Mouse (Mus musculus): ENCODE measurements around the gene Ccl9. TPM values are rescaled to one million over a fixed set of nuclear protein-coding genes. Genes with fewer than 3 reads are reported as not detected.

Gene Ccl9
- polyA plus RNA-seq, 1 experiment from 2014 or later, result 0.81 TPM

DNA sequence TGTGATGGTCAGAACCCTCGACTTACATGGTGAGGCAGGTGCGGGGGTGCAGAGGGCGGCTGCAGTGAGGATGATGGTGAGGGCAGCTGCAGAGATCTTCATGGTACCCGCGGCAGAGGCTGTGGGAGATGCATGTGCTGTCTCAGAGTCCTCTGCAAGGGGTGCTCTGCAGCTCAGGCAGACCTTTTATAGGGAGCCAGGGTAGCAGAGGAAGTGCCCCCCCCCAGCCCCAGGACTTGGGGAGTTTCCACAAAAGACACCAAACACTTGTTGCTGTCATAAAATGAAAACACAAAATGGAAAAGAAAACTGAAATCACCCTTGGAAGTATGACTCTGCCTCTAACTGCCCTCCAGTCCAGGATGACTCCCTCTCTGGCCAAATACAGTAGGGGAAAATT lies 48.1 kb downstream of the Ccl9 start, which contains the start of gene Ccl5:
Gene Ccl5, minus strand, starts transcription at position 159 of the 400 bp plus-strand sequence.
- no peak within 1 kb of the TSS for H3K9ac ChIP-seq
- H3K4me1 ChIP-seq, result peaks cover 9% of the 10 kb centered on the region
- H3K27me3 ChIP-seq, result no peaks in the 10 kb centered on the region
- H3K27ac ChIP-seq, result no peak within 1 kb of the TSS
- H3K9me3 ChIP-seq (replicated peaks), result no peaks in the 10 kb centered on the region
- H3K4me2 ChIP-seq, result no peak within 1 kb of the TSS
- WGBS, result 94% methylated on average over 5 of the region's 5 CpGs
- no peak within 1 kb of the TSS for H3K4me3 ChIP-seq
- ATAC-seq, result no peak
- H3K36me3 ChIP-seq (ENCODE audit: poor library complexity, severe bottlenecking), result no peaks in the 10 kb centered on the region

DNA sequence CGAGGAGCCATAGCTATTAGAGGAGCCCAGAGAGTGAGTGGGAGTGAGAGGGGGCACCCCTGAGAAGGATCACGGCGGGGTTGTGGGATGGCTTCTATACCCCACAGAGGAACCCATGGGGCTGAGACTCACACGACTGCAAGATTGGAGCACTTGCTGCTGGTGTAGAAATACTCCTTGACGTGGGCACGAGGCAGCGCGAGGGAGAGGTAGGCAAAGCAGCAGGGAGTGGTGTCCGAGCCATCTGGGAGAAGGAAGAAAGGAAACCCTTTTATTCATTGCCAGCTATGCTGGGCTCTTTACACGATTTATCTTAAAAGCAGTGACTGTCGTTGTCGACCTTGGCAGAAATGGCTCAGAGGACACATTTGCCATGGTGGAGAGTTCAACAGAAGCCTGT lies 49.4 kb downstream of the Ccl9 start:
- Histone ChIP-seq H3K4me3 (no peak overlapping the region), H3K36me3 (ENCODE audit: poor library complexity, severe bottlenecking) (no peaks in the 10 kb centered on the region), H3K4me1 (no peaks in the 10 kb centered on the region), H3K4me2 (no peak overlapping the region), H3K9me3 (replicated peaks) (no peaks in the 10 kb centered on the region), H3K9ac (no peak overlapping the region), H3K27ac (no peak overlapping the region), H3K27me3 (no peaks in the 10 kb centered on the region)
- 78% methylated on average over 12 of the region's 12 CpGs for WGBS
- no peak for ATAC-seq

Other genes with a start within 250 kb of the Ccl9 start
- gene Rasl10b, start 169.5 kb downstream of the Ccl9 start, polyA plus RNA-seq (2015; fragmentation: Nextera tagmentation; extraction: Ambion mirVana), result 6.5 and 9.9 TPM in 2 replicates
- 0.21 and 0.30 TPM in 2 replicates for gene Gas2l2, start 149.2 kb downstream of the Ccl9 start, polyA plus RNA-seq (2015; fragmentation: Nextera tagmentation; extraction: Ambion mirVana)
- gene 1700020L24Rik, start 141.0 kb downstream of the Ccl9 start, polyA plus RNA-seq (2015; fragmentation: Nextera tagmentation; extraction: Ambion mirVana), result not detected in 2 replicates
- gene Mmp28, start 115.6 kb downstream of the Ccl9 start, polyA plus RNA-seq (2015; fragmentation: Nextera tagmentation; extraction: Ambion mirVana), result 2.5 TPM in 2 replicates
- gene Taf15, start 105.5 kb downstream of the Ccl9 start, polyA plus RNA-seq (2015; fragmentation: Nextera tagmentation; extraction: Ambion mirVana), result 20.5 and 21.3 TPM in 2 replicates
- not detected in 2 replicates for gene Heatr9, start 56.5 kb downstream of the Ccl9 start, polyA plus RNA-seq (2015; fragmentation: Nextera tagmentation; extraction: Ambion mirVana)
- gene Ccl5, start 48.1 kb downstream of the Ccl9 start, polyA plus RNA-seq (2015; fragmentation: Nextera tagmentation; extraction: Ambion mirVana), result not detected in 2 replicates
- gene Ccl6, start 14.5 kb upstream of the Ccl9 start, polyA plus RNA-seq (2015; fragmentation: Nextera tagmentation; extraction: Ambion mirVana), result 0.87 and 1.1 TPM in 2 replicates
- not detected in 2 replicates for gene Rpl9-ps1, start 67.0 kb upstream of the Ccl9 start, polyA plus RNA-seq (2015; fragmentation: Nextera tagmentation; extraction: Ambion mirVana)
- gene Ccl3, start 70.7 kb upstream of the Ccl9 start, polyA plus RNA-seq (2015; fragmentation: Nextera tagmentation; extraction: Ambion mirVana), result 0.61 and 1.0 TPM in 2 replicates
- gene Ccl4, start 83.9 kb upstream of the Ccl9 start, polyA plus RNA-seq (2015; fragmentation: Nextera tagmentation; extraction: Ambion mirVana), result 0.36 TPM in 1 of 2 replicates, not detected in the other
- not detected in 2 replicates for gene Wfdc17, start 125.4 kb upstream of the Ccl9 start, polyA plus RNA-seq (2015; fragmentation: Nextera tagmentation; extraction: Ambion mirVana)
- not detected in 2 replicates for gene Wfdc18, start 130.4 kb upstream of the Ccl9 start, polyA plus RNA-seq (2015; fragmentation: Nextera tagmentation; extraction: Ambion mirVana)
- gene Wfdc21, start 168.3 kb upstream of the Ccl9 start, polyA plus RNA-seq (2015; fragmentation: Nextera tagmentation; extraction: Ambion mirVana), result not detected in 2 replicates
- 39.1 and 40.6 TPM in 2 replicates for gene Heatr6, start 175.1 kb upstream of the Ccl9 start, polyA plus RNA-seq (2015; fragmentation: Nextera tagmentation; extraction: Ambion mirVana)